In the genomic region with DNA sequence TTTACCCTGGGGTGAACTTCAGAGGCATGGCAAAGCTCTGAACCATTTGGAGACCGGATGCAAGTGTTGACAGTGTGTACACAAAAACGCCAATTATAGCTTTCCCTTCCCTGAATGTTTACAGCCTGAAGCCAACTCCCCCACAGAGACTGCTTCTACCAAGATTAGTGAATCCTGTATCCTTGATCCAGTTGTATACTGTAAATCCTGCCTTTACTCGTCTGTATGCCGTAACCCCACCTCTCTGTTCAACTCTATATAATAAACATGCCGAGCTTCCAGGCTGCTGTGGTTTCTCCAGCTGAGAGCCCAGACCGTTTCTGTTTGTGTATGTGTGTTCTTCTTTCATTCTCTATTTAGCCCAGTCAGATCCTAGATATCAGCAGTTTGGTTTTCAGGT, we compare ENCODE assay signal across 13 mouse cellular contexts.
"Had no signal": no experiment of that assay in that cellular context is flagged by ENCODE, and none has a peak within 500 bp of the region (broad histone marks: within the 10 kb centered on the region; RNA-seq: fewer than 3 reads in every experiment).

No protein-coding gene starts in this region.

- H3K27ac ChIP-seq: hindbrain, embryonic 14.5 days; intestine, embryonic 15.5 days; limb, embryonic 13.5 days; liver, embryonic 13.5 days; lung, embryonic 15.5 days; midbrain, embryonic 15.5 days; stomach, embryonic 15.5 days had no signal

- H3K4me2 ChIP-seq: hindbrain, embryonic 14.5 days; intestine, embryonic 15.5 days; limb, embryonic 13.5 days; liver, embryonic 13.5 days; lung, embryonic 15.5 days; midbrain, embryonic 11.5 days; midbrain, embryonic 15.5 days; stomach, embryonic 15.5 days had no signal

- DNase-seq: kidney, adult 18-20 months; kidney, postnatal 25 days; layer of hippocampus, postnatal 36 days; liver, embryonic 13.5 days; right cerebral cortex, postnatal 14 days; thymus, postnatal 36 days had no signal

- H3K27me3 ChIP-seq: intestine, embryonic 15.5 days; liver, embryonic 13.5 days; lung, embryonic 15.5 days; midbrain, embryonic 15.5 days; stomach, embryonic 15.5 days had no signal

- H3K36me3 ChIP-seq: intestine, embryonic 15.5 days; limb, embryonic 13.5 days; liver, embryonic 13.5 days; lung, embryonic 15.5 days; midbrain, embryonic 15.5 days; stomach, embryonic 15.5 days had no signal

- H3K4me1 ChIP-seq: intestine, embryonic 15.5 days; limb, embryonic 13.5 days; liver, embryonic 13.5 days; lung, embryonic 15.5 days; midbrain, embryonic 15.5 days; stomach, embryonic 15.5 days had no signal

- H3K9me3 ChIP-seq: intestine, embryonic 15.5 days; limb, embryonic 13.5 days; liver, embryonic 13.5 days; lung, embryonic 15.5 days; midbrain, embryonic 15.5 days; stomach, embryonic 15.5 days had no signal

- ATAC-seq: intestine, embryonic 15.5 days; midbrain, embryonic 15.5 days had no signal

- H3K9ac ChIP-seq: hindbrain, embryonic 14.5 days; intestine, embryonic 15.5 days; limb, embryonic 13.5 days; liver, embryonic 13.5 days; lung, embryonic 15.5 days; midbrain, embryonic 15.5 days; stomach, embryonic 15.5 days had no signal

- H3K4me3 ChIP-seq: intestine, embryonic 15.5 days; limb, embryonic 13.5 days; liver, embryonic 13.5 days; lung, embryonic 15.5 days; midbrain, embryonic 15.5 days; stomach, embryonic 15.5 days had no signal
